Mouse (Mus musculus) myocyte (in vitro differentiated cells): Measurements from ENCODE around the gene Lrrfip2. TPM values are rescaled to one million over a fixed set of nuclear protein-coding genes. Genes with fewer than 3 reads are reported as not detected.

Source experiments
- H3K27me3 ChIP-seq: one replicate; pipeline ENCODE4 v1.6.1; 2011; ENCODE audit not compliant: control insufficient read depth, insufficient read depth, insufficient read length
- H3K36me3 ChIP-seq: one replicate; pipeline ENCODE4 v1.6.1; 2011; ENCODE audit not compliant: control insufficient read depth, insufficient read depth
- H3K4me2 ChIP-seq: one replicate; pipeline ENCODE4 v1.6.1; 2011; ENCODE audit warnings: low read depth, control low read depth
- H3K4me3 ChIP-seq: one replicate; pipeline ENCODE4 v1.5.1; 2011; ENCODE audit warnings: mild to moderate bottlenecking, control low read depth, moderate library complexity
- H3K79me2 ChIP-seq: one replicate; pipeline ENCODE4 v1.6.1; 2011; ENCODE audit not compliant: control insufficient read depth, insufficient read depth
- H3ac ChIP-seq: one replicate; pipeline ENCODE4 v1.6.1; 2011; ENCODE audit not compliant: control insufficient read depth, insufficient read length
- CEBPB ChIP-seq: IDR thresholded peaks from 2 replicates; pipeline ENCODE4 v1.6.1; 2011; ENCODE audit warnings: mild to moderate bottlenecking, moderate library complexity; ENCODE audit not compliant: poor library complexity, insufficient read depth, severe bottlenecking
- E2F4 ChIP-seq: IDR thresholded peaks from one replicate; pipeline ENCODE4 v1.6.1; 2011; ENCODE audit warnings: mild to moderate bottlenecking, control low read depth, moderate library complexity; ENCODE audit not compliant: insufficient read depth
- MAX ChIP-seq: IDR thresholded peaks from one replicate; pipeline ENCODE4 v1.6.1; 2011; ENCODE audit warnings: low read depth, mild to moderate bottlenecking, control low read depth
- MYOD1 ChIP-seq, 3 experiments: IDR thresholded peaks; one replicate each; pipeline ENCODE4 v1.6.1; 2011; ENCODE audit warnings: control low read depth in 2 of 3, low read depth in 2 of 3, mild to moderate bottlenecking in 2 of 3, moderate library complexity in 1 of 3; ENCODE audit not compliant: insufficient read length in 2 of 3, control insufficient read depth in 1 of 3
- MYOG ChIP-seq, 3 experiments: IDR thresholded peaks; one replicate each; pipeline ENCODE4 v1.6.1; 2011; ENCODE audit warnings: control low read depth in 2 of 3, low read depth in 2 of 3, mild to moderate bottlenecking in 2 of 3; ENCODE audit not compliant: insufficient read length in 2 of 3, control insufficient read depth in 1 of 3, insufficient read depth in 1 of 3
- POLR2A ChIP-seq: IDR thresholded peaks from one replicate; pipeline ENCODE4 v1.6.1; 2011; ENCODE audit warnings: low read depth, mild to moderate bottlenecking, control low read depth, moderate library complexity; ENCODE audit not compliant: insufficient read length
- POLR2AphosphoS2 ChIP-seq: IDR thresholded peaks from one replicate; pipeline ENCODE4 v1.6.1; 2011; ENCODE audit warnings: low read depth, control low read depth; ENCODE audit not compliant: insufficient read length
- REST ChIP-seq: IDR thresholded peaks from one replicate; pipeline ENCODE4 v1.6.1; 2011; ENCODE audit warnings: mild to moderate bottlenecking, control low read depth, moderate library complexity; ENCODE audit not compliant: insufficient read depth, insufficient read length
- SRF ChIP-seq: IDR thresholded peaks from one replicate; pipeline ENCODE4 v1.6.1; 2011; ENCODE audit warnings: low read depth; ENCODE audit not compliant: control insufficient read depth, insufficient read length
- TCF12 ChIP-seq: IDR thresholded peaks from one replicate; pipeline ENCODE4 v1.6.1; 2011; ENCODE audit warnings: mild to moderate bottlenecking, control low read depth; ENCODE audit not compliant: poor library complexity, insufficient read depth, severe bottlenecking
- TCF3 ChIP-seq: IDR thresholded peaks from one replicate; pipeline ENCODE4 v1.6.1; 2011; ENCODE audit warnings: low read depth, control low read depth; ENCODE audit not compliant: insufficient read length
- USF1 ChIP-seq: IDR thresholded peaks from one replicate; pipeline ENCODE4 v1.6.1; 2011; ENCODE audit warnings: low read depth, mild to moderate bottlenecking, control low read depth, moderate library complexity
- polyA plus RNA-seq: library from polyadenylated mRNA; unstranded; fragments of >200 nt; fragmentation: generic; extraction: Trizol; gene quantifications from one replicate; pipeline ENCODE4 v1.2.1, GENCODE M21; 2012; ENCODE audit warnings: missing spikeins

Lrrfip2 gene
- polyA plus RNA-seq, 1 experiment: 27.8 TPM

GRCm38 (mm10) chr9:111142721-111143120 is 25.3 kb downstream of the Lrrfip2 start:
- H3K27me3 ChIP-seq: no peaks in the 10 kb centered on the region
- no peak overlapping the region for H3K4me3 ChIP-seq
- TF ChIP-seq TCF12: no peak
- no peak for TF ChIP-seq E2F4
- TF ChIP-seq MYOG (IDR thresholded peaks at IDR 0.05; ENCODE audit: control insufficient read depth in 1 of 3, insufficient read depth in 1 of 3, insufficient read length in 2 of 3, low read depth in 2 of 3): no peak
- no peak for TF ChIP-seq USF1
- no peak for TF ChIP-seq POLR2AphosphoS2
- TF ChIP-seq CEBPB: no peak
- TF ChIP-seq TCF3: no peak
- H3K79me2 ChIP-seq: peaks cover 45% of the 10 kb centered on the region
- H3K4me2 ChIP-seq: no peak overlapping the region
- no peak overlapping the region for H3ac ChIP-seq
- H3K36me3 ChIP-seq: peaks cover 6% of the 10 kb centered on the region

GRCm38 (mm10) chr9:111143387-111143786 is 26.0 kb downstream of the Lrrfip2 start:
- Histone ChIP-seq H3K4me3 (no peak overlapping the region), H3ac (no peak overlapping the region), H3K79me2 (peaks cover 43% of the 10 kb centered on the region), H3K36me3 (peaks cover 6% of the 10 kb centered on the region), H3K4me2 (no peak overlapping the region), H3K27me3 (no peaks in the 10 kb centered on the region)
- TF ChIP-seq CEBPB (no peak), TCF12 (no peak), POLR2AphosphoS2 (no peak), MAX (no peak), MYOD1 (IDR thresholded peaks at IDR 0.05; ENCODE audit: control insufficient read depth in 1 of 3, insufficient read length in 2 of 3, low read depth in 2 of 3) (no peak), REST (no peak), E2F4 (no peak), SRF (no peak), USF1 (no peak), TCF3 (no peak), POLR2A (no peak), MYOG (IDR thresholded peaks at IDR 0.05; ENCODE audit: control insufficient read depth in 1 of 3, insufficient read depth in 1 of 3, insufficient read length in 2 of 3, low read depth in 2 of 3) (no peak)

GRCm38 (mm10) chr9:111144711-111145110 is 27.3 kb downstream of the Lrrfip2 start:
- Histone ChIP-seq H3K4me2 (no peak overlapping the region), H3K36me3 (peaks cover 6% of the 10 kb centered on the region), H3K79me2 (peaks cover 30% of the 10 kb centered on the region), H3K27me3 (no peaks in the 10 kb centered on the region), H3ac (no peak overlapping the region), H3K4me3 (no peak overlapping the region)
- TF ChIP-seq POLR2A (no peak), E2F4 (no peak)

GRCm38 (mm10) chr9:111145497-111146190 is 28.3 kb downstream of the Lrrfip2 start:
- Histone ChIP-seq H3K4me3 (no peak overlapping the region), H3ac (no peak overlapping the region), H3K36me3 (peaks cover 6% of the 10 kb centered on the region), H3K4me2 (no peak overlapping the region), H3K79me2 (peaks cover 34% of the 10 kb centered on the region), H3K27me3 (no peaks in the 10 kb centered on the region)
- TF ChIP-seq TCF12: no peak
- TF ChIP-seq E2F4: no peak
- TF ChIP-seq MAX: no peak
- no peak for TF ChIP-seq CEBPB

GRCm38 (mm10) chr9:111146216-111146798 is 28.9 kb downstream of the Lrrfip2 start:
- peaks cover 6% of the 10 kb centered on the region for H3K36me3 ChIP-seq
- H3K27me3 ChIP-seq: no peaks in the 10 kb centered on the region
- H3ac ChIP-seq: no peak overlapping the region
- peaks cover 39% of the 10 kb centered on the region for H3K79me2 ChIP-seq
- TF ChIP-seq POLR2A (no peak), MAX (no peak), TCF3 (no peak), REST (no peak), USF1 (no peak), SRF (no peak), CEBPB (no peak), TCF12 (no peak)
- H3K4me3 ChIP-seq: no peak overlapping the region
- no peak overlapping the region for H3K4me2 ChIP-seq
